8 mouse cellular contexts compared by ENCODE assay signal in genomic region chr19:56821798-56822447, GRCm38 (mm10). TPM values are rescaled to one million over a fixed set of nuclear protein-coding genes. Genes with fewer than 3 reads are reported as not detected.
DNase-seq lines count a peak whose midpoint lies in the region; ATAC-seq and TF ChIP-seq lines count a peak whose summit lies in the region.

Ccdc186 (minus strand) TSS chr19:56822190.

- peak; percentile 99 for DNase-seq in ZHBTc4 (ENCODE audit: low read depth, low spot score)
- DNase-seq in gastrocnemius, adult 2 months, result peak; percentile 98
- DNase-seq in hindbrain, postnatal 0 days (ENCODE audit: low spot score), result peak; percentile 99
- peak; percentile 92 to 94 for DNase-seq in left cerebral cortex, adult 8-10 months (ENCODE audit: low spot score in 2 of 2)
- peak; percentile 97 to 98 for DNase-seq in right cerebral cortex, postnatal 10 days (ENCODE audit: low spot score in 2 of 2)
- DNase-seq in urinary bladder, postnatal 25 days (ENCODE audit: low spot score), result peak; percentile 96

- H3K9ac ChIP-seq in hindbrain, postnatal 0 days (replicated peaks; ENCODE audit: low read length), result peak within 1 kb of the TSS; percentile 91

- peaks cover 11% of the 10 kb centered on the region for H3K4me1 ChIP-seq in hindbrain, postnatal 0 days (ENCODE audit: insufficient read depth, low read length)
- H3K4me1 ChIP-seq in megakaryocyte, embryonic 14.5 days, result peaks cover 42% of the 10 kb centered on the region

- 0% methylated on average over 77 of the region's 79 CpGs for WGBS in hindbrain, postnatal 0 days

- intact Hi-C loops in gastrocnemius, adult 2 months (cut with DNase I), result no loop called here

- peak within 1 kb of the TSS; percentile 99 for H3K27ac ChIP-seq in gastrocnemius, adult 2 months
- H3K27ac ChIP-seq in hindbrain, postnatal 0 days, result peak within 1 kb of the TSS; percentile 87

- no peaks in the 10 kb centered on the region for H3K36me3 ChIP-seq in hindbrain, postnatal 0 days (ENCODE audit: insufficient read depth, low read length)
- H3K36me3 ChIP-seq in megakaryocyte, embryonic 14.5 days (replicated peaks; ENCODE audit: low read length), result no peaks in the 10 kb centered on the region

- peak within 1 kb of the TSS; percentile 68 for H3K4me2 ChIP-seq in hindbrain, postnatal 0 days (ENCODE audit: low read depth, low read length)

- no peak for TF ChIP-seq CTCF in gastrocnemius, adult 2 months (IDR thresholded peaks at IDR 0.05)
- no peak for TF ChIP-seq CTCF in hindbrain, postnatal 0 days (IDR thresholded peaks at IDR 0.05; ENCODE audit: low read depth)

- peak within 1 kb of the TSS; percentile 99 for H3K4me3 ChIP-seq in gastrocnemius, adult 2 months
- peak within 1 kb of the TSS; percentile 96 for H3K4me3 ChIP-seq in hindbrain, postnatal 0 days (ENCODE audit: low read length)
- H3K4me3 ChIP-seq in megakaryocyte, embryonic 14.5 days (replicated peaks), result peak within 1 kb of the TSS; percentile 98

- H3K9me3 ChIP-seq in hindbrain, postnatal 0 days (ENCODE audit: low read length), result no peaks in the 10 kb centered on the region
- peaks cover 11% of the 10 kb centered on the region for H3K9me3 ChIP-seq in megakaryocyte, embryonic 14.5 days

- no peaks in the 10 kb centered on the region for H3K27me3 ChIP-seq in hindbrain, postnatal 0 days (ENCODE audit: insufficient read depth, low read length)
- peaks cover 25% of the 10 kb centered on the region for H3K27me3 ChIP-seq in megakaryocyte, embryonic 14.5 days (replicated peaks)

- peak; percentile 96 for ATAC-seq in common myeloid progenitor, adult 5-6 weeks (replicated peaks; ENCODE audit: low read depth, poor library complexity, severe bottlenecking)
- peak; percentile 99 for ATAC-seq in hindbrain, postnatal 0 days

RNA-seq across cellular contexts. Expression of gene Ccdc186, which starts in this region (rescaled TPM):
- 29.6 and 31.1 TPM in 2 replicates for total RNA-seq in common myeloid progenitor, adult 5-6 weeks (2017)
- 10 to 100 TPM; 23.1 to 26.7 TPM for total RNA-seq in gastrocnemius, adult 2 months (2021)
- 11.7 and 12.4 TPM in 2 replicates for total RNA-seq in hindbrain, postnatal 0 days (2014; rRNA removed)
- polyA plus RNA-seq in hindbrain, postnatal 0 days (2015; fragmentation: Nextera tagmentation; extraction: Ambion mirVana), result 21.7 and 22.7 TPM in 2 replicates
- 10 to 100 TPM; 46.1 to 49.5 (median 46.6) TPM for total RNA-seq in left cerebral cortex, adult 8-10 months (2022)
- 0.72 TPM in 1 of 2 replicates, not detected in the other for polyA plus RNA-seq in megakaryocyte, embryonic 14.5 days (2012; ENCODE audit: insufficient read depth, low replicate concordance)

Comparison
In these comparisons a context has a peak if more than half of its experiments do, and no peak if none do; other contexts are left out.
1. Peak in every context shown above with its lines: DNase-seq, ATAC-seq, H3K4me3 ChIP-seq and H3K27ac ChIP-seq.
2. RNA of gene Ccdc186 (polyA plus RNA-seq): 21.7 to 22.7 TPM in hindbrain, postnatal 0 days; 0.72 TPM in megakaryocyte, embryonic 14.5 days; every median in the first group is over 10 times any median in the second.